Mouse (Mus musculus) testis, postnatal 10 days (tissue): Measurements from ENCODE around the gene Apc2.

Experiments
- DNase-seq: peaks from one replicate; pipeline ENCODE4 v3.0.0; 2021; ENCODE audit warnings: low spot score

The Apc2 gene

DNA sequence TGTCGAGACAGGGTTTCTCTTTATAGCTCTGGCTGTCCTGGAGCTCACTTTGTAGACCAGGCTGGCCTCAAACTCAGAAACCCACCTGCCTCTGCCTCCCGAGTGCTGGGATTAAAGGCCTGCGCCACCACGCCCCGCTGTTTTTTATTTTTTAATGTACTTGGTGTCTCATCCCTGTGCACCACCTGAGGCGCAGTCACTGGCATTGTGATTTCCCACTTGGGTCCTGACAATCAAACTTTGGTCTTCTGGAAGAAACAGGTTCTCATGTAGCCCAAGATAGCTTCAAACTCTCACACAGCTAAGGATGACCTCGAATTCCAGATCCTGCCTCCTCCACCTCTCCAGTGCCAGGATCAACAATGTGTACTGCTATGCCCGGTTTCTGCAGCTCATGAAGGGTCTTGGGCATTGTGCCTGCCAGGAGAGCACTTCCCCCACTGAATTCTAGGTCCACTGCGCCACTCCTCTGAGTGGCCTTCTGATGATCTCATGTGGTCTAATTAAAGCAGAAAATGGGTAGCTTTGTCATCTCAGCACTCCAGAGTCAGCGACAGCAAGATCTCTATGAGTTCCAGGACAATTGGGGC, 32.9 kb upstream of the Apc2 start:
- DNase-seq = no peak

DNA sequence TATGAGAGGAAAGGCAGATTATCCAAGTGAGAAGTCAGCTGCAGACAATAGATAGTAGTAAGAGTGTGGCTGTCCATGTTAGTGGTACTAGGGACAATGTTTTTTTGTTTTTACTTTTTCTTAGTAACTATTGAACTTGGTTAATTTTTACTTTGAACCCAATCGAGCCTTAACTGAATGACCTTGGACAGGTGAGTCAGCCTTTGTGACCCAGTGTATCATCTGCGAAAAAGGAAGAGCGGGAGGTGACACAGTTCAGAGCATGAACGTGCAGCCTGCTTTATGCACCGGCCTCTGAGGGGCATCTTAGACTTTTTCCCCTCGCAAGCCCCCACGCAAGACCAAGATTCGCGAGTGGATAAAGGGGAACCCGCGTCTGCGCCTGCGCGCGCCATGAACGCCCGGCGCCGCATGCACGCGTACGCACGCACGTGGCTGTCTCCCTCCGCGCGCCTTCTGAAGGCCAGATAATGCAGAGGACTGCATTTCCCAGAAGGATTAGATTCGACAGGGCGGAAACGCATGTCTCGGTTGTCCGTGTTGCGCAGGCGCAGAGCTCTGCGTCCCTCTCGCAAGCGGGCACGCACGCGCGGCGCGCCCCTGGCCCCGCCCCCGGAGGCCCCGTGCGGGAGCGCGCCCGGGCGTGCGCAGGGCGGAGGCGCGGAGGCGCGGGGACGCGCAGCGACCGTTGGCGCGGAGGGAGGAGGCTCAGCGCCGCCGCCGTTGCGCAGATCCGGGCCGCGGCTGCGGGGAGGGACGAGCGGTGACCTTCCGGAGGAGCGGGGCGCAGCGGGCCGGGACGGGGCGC, 31.2 kb upstream of the Apc2 start:
- DNase-seq = peak; percentile 99

DNA sequence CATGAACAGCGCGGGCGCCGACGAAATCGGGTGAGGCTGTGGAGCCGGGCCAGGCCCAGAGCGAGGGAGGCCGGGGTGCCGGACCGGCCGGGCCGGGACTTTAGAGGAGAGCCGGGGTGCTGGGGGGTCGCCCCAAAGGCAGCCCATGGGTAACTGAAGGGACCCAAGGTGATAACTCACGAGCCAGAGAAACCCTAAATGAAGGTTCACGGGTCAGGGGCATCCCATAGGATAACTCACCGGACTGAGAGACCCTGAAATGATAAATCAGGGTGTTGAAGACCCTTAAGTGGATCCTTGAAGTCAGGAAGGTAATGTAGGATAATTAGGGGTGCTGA, 30.7 kb upstream of the Apc2 start:
- DNase-seq = no peak

DNA sequence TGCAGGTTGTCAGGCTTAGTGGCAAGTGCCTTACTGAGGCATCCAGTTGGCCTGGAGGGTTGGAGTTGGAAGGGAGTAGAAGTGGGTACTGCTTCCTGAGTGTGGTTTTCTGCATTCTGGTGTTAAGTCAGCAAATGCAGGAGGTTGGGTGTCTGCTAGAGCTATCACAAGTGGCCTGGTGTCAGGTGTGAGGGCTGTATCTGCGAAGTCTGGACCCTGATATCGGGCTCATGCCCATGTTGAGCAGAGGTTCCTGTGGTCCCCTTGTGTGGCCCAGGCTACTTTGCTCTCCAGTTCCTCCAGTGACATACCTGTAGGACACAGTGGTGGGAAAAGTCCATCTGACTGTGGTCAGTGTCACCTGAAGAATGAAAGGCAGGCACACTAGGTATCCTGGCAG, 25.7 kb upstream of the Apc2 start:
- no peak for DNase-seq

DNA sequence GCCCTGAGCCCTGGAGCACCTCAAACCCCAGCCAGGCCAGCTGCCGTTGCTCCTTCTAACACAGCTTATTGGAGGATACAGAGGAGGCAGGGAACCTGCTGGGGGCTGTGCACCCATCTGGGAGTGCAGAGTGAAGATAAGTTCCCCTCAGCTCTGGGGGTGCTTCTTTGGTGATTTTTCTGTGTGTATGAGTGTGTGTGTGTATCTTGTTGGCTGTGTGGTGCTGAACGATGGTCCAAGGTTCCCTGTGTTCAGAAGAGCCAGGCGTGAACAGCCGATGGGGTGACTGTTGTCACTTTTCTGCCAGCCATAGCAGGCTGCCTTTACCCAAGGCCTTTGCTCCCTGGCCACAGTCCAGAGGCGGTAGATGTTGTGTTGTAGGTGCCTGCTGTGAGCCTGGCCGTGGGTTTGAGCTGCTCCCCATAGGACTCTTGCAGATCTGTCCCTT, 25.0 kb upstream of the Apc2 start:
- no peak for DNase-seq

DNA sequence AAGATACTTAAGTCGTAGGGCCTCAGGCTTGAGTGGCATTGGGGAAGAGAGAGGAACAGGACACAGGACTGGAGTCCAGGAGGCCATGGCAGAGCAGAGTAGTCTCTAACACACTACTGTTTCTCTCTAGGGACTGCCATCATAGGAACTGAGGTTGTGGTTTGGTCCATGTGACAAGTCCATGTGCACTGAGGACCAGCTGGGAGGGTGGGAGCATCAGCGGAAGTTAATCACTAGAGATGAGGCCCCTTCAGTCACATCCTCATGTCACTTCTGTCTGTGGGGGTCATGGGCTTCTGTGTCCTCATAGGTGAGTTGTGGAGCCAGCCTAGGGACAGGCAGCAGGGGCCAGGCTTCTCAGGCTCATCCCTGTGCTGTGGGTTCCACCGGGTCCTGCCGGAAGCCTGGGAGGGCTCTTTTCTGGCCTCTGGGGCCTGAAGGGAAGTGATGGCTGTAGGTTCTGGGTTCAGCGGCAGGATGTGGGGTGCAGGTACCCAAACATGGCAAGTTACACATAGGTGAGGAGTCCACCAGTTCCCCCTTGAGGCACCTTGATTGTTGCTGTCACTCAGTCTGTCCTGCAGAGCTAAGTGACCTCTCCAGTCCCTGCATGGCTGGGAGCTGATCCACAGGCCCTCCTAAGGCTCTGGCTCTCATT, 24.5 kb upstream of the Apc2 start:
- DNase-seq = no peak

DNA sequence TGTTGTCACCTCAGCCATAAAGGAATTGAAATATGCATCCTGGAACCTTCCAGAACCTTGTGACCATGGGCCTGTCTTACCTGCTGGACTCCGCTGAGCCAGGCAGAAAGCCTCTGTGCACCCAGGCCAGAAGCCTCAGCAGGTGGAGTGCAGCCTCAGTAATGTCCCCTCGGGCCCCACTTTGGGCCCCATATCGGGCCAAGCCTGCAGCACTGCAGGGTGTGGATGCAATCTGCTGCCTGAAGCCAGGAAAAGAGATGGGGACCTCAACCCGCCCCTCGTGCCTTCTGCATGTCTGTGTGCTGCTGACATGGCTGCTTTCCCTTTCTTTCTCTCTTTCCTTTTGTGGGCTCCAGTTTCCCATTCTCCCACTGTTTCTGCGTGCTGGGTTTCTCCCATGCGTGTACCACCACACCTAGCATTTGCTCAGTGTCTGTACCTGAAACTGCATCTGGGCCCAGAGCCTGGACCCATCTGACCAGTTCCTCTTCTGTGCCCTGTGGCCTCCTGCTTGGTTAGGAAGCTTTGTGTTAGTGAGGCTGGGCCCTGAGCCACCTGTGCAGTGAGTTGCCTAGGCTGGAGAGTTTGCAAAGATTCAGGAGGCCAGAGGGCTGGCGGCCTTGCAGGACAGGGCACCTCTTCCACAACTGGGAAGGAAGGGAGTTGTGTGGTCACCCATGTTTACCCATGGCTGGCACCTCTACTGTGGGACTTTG, 23.7 kb upstream of the Apc2 start:
- no peak for DNase-seq

DNA sequence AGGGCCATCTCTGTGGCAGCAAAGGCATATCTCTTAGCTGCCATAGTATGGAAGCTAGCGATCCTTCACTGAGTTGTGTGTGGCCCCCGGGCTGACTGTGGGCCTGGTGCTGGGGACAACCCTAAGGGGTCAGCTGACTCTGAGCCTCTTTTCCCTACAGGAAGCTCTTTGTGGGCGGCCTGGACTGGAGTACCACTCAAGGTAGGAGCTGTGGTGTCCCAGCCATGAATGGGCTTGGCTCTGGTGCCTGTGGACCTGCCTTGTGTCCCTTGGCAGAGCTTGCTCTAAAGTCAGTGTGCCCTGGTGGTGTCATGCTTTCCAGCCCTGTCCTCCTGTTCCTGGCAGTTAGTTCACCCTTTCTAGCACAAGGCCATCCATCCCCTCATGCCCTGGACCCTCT, 21.9 kb upstream of the Apc2 start:
- DNase-seq = no peak

DNA sequence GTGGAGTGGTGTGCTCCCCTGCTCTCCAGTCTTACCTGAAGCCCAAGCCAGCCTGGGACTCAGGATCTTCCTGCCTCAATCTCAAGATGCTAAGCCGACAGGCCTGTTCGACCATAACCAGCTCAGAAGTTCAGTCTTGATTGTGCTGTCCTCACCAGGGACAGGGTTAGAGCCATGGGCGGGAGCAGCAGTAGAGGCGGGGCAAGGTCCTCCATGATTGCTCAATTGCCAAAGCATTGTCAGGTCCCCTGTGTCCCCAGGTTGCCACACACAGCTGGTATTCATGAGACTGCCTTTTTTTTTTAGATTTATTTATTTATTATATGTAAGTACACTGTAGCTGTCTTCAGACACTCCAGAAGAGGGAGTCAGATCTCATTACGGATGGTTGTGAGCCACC, 19.5 kb upstream of the Apc2 start:
- DNase-seq = no peak

DNA sequence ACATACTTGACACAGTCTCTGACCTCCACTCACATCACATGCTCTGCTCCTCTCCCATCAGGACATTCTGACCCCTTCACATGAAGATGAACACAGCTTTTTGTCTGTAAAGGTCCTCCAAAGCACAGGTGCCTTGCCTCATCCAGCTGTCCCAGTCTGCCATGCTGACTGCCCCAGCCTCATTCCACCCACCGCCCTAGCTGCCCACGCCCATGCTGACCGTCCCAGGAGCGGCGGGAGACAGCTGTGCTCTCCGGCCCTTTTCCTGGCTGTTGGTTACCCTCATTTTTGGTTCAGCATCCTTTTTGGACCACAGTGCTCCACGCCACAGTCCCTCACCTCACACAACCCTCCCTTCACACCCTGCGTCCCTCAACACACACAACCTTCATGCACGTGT, 17.4 kb upstream of the Apc2 start:
- DNase-seq = no peak

DNA sequence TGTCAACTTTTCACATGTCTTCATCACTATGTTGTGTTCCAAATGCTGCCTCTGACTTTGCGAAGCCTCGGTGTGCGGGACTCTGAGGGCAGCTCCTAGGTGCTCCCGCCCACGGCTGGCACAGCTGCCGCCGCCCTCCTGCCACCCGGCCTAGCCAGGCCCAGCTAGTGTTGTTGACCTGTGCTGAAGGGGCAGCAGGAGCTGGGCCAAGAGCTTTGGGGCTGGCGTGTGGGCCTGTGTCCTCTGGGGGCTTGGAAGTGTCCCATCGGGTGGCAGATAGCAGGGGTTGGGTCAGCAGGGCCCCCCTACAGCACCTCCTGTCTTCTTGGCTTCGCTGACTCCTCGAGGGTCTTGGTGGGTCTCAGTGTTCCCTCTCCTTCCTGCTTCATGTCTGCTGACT, 16.5 kb upstream of the Apc2 start:
- DNase-seq = no peak

DNA sequence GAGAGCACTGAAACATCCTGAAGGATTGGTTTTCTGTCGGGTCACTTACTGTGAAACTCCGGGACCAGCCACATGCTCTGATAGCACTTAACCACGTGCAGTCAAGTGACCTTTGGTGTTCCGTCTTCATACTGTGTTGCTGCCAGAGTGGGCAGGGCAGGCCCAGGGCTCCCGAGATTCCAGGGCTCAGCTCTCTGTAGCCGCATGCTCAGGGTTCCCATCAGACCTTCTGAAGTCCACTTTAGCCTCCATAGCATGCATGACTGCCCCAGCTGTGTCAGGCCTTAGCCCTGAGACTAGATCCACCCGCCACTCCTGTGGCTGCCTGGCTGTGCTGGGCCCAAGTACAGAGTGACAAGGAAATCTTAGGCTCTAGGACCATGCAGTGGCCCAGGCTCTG, 14.5 kb upstream of the Apc2 start:
- no peak for DNase-seq

DNA sequence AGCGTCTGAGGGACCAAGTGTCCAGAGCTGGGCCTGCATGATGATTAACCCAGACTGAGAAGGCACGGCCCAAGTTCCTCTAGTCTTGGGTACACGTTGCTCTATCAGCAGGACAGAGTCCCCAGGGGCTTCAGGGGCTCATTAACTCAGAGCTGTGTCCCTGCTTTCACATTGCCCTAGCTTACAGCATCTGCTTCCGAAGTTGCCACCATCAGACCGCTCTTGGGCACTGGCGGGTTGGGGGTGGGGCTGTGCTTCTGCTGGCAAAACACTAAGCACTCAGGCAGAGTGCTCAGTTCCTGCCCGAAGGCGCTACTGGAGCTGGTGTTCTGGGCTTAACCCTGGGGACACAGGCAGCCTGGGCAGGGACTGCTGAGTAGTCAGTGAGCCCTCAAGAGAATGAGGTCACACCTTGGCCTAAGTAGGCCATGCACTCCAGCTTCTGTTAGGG, 13.8 kb upstream of the Apc2 start:
- DNase-seq = no peak

DNA sequence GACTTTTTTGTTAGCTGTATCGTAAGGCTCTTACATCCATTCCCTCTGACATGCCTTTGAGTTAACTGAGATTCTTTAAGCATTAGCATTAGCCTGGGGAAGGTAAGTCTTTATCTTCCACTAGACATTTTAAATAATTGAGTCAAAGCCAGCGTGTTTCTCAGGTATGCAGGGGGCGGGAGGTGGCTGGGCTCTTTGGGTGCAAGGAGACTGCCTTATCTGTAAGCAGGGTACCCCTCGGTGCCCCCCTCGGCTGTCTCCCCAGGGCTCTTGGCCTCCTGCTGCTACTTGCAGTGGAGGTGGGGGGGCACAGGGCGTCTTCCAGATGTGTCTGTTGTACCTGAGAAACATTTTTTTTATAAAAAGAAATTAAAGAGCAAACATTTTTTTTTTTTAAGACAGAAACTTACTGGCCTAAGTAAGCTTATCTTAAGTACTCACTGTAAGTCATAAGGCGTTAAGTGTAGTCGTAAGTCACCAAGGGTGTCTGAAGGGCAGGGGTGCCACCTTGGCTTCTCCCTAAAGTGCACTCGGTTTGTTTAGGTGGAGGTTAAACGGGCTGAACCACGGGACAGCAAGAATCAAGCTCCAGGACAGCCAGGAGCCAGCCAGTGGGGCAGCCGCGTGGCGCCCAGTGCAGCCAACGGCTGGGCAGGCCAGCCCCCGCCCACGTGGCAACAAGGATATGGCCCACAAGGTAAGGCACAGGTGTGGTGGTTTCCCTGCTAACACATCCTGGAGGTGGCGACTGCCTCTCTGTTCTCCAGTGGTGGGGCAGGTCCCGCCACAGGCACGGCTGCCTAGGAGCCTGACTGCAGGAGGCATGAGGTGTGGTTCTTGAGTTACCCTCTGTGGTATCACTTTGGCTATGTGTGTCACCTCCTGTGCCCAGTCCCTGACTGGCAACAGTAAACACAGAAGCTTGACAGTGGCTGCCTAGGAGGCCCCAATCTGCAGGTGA, 13.0 kb upstream of the Apc2 start:
- DNase-seq = no peak

DNA sequence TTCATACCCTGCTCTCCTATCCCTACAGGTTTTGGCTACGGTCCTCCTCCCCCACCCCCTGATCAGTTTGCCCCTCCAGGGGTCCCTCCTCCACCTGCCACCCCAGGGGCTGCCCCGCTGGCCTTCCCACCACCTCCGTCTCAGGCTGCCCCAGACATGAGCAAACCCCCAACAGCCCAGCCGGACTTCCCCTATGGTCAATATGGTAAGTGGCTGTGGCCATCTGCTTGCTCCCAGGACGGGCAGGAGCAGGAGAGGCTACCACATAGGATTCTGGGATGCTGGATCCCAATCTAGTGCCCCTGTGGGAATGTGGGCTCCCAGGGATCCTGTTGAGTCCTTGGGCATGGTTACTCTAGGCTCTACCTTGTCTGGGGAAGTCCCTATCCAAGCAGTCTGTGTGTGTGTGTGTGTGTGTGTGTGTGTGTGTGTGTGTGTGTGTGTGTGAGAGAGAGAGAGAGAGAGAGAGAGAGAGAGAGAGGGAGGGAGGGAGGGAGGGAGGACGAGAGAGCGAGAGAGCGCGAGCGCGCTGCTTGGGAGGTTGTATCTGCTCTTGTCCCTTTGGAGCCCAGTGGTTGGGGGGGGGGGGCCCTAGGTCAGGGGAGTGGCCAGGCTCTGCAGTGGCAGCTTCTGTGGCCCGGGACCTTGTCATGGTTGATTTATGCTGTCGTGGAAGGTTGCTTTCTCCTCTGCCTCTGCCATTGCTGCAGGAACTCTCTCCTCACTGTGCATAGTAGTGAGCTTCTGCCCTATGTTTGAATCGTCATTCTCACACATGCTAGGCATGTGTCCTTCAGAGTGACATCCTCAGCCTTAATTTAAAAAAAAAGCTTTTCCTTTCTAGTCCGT, 10.3 kb upstream of the Apc2 start:
- DNase-seq = no peak

DNA sequence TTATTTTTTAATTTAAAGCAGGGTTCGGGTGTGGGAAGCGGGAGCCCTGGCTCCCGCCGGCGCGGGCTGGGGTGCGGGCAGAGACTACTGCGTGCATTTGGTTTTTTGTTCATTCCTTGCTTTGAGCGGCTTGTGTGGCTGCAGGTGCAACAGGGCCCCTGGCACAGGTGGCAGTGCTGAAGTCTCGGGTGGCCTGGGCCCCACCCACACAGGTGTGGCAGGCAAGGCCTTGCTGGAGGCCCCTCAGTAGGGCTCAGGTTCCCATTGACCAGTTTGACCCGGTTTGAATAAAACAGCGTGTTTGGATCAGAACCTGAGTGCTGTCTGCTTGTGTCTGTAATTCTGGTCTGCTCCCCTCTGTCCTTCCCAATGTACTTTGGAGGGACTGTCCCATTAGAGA, 7.7 kb upstream of the Apc2 start:
- DNase-seq = no peak

DNA sequence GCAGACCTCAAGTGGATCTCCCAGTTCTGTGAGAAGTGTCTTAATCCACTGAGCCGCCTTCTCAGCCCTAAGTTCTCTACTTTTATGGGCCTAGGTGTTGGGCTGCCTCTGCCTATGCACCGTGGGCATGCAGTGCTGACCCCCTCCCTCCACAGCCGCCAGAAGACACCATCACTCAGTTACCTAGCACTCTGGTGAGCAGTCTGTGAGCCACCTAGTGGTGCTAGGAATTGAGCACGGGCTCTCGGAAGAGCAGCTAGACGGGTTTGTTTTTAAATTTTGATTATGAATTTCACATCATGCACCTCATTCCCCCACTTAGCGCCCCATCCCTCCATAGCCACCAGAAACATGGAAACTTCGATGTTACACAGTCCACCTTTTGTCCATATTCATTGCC, 7.1 kb upstream of the Apc2 start:
- DNase-seq = no peak

DNA sequence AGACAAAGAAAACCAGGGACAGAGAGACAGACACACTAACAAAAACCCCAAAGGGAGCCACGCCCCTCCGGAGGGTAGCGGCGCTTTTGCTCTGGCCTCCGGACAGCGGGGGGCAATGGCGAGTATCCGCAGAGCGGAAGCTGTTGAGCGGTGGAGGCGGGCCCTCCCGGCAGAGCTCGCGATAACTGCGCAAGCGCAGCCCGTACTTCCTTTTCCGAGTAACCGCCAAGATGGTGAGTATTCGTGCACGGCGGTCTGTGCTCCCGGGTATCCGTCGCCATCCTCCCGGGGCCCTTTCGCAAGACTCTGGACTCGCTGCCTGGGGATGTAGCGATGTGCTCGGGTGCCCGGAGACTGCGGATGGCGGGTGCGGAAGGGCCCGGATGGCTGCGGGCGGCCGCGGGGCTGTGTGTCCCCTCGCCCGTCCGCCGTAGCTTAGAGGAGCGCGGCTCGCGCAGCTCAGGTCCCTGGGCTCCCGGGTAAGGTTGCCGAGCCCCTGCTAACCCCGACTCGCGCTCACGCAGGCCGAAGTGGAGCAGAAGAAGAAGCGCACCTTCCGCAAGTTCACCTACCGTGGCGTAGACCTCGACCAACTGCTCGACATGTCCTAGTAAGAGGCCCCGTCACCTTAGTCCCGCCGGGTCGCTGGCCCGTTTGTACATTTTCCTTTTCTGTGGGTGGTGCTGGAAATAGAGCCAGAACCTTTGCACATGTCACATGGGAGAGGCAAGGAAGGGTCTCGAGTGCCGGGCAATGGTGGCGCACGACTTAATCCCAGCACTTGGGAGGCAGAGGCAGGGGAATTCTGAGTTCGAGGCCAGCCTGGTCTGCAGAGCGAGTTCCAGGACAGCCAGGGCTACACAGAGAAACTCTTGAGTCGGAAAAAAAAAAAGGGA, 3.3 kb upstream of the Apc2 start, which contains the start of gene Rps15:
Rps15 (plus strand) TSS at position 203 of the 896 bp plus-strand sequence.
- DNase-seq = peak; percentile 97

DNA sequence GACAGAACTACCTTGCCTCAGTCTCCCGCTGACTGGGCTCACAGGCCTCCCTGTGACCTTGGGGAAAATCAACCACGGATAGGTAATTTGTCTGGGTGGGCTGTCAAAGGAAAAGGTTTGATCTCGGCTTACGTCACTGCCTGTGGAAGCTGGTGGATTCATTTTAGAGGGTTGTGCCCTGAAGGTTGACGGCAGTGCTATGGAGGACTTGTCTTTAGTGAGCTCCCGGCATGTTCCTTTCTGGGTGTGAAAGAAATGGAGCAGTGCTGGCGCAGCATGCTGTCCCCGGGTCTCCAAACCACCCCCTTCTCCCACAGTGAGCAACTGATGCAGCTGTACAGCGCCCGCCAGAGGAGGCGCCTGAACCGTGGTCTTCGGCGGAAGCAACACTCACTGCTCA, 2.5 kb upstream of the Apc2 start:
- DNase-seq = no peak

DNA sequence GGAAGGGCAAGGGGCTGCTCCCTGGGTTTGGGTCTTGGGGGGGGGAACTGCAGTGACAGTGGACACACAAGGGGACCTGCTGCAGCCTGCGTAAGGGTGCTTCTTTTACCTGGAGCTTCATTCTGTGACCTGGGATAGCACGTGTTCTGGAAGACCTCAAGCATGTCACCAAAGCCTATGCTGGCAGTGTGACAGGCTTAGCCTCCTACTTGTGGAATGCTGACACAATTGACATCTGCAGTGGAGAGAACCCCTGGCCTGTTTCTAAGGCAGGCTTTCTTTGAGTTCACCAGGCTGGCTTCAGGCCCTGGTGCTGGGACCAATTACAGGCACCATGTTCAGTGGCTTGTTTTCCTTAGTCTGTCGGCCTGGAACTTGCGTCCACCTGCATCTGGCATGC, 1.5 kb upstream of the Apc2 start:
- DNase-seq = no peak
